Mouse (Mus musculus) spleen, adult 2 months (tissue): ENCODE data around the gene Hk2. TPM values are rescaled to one million over a fixed set of nuclear protein-coding genes. Genes with fewer than 3 reads are reported as not detected.

ENCODE experiments used
- DNase-seq, 2 experiments: peaks; one replicate each; pipeline versions ENCODE4 v3.0.0 to v3.0.0-alpha.2; 2012 to 2021; ENCODE audit warnings: low spot score in 2 of 2, low read depth in 1 of 2
- H3K27ac ChIP-seq: fragments of 200-500 bp; 2 replicates; pipeline ENCODE4 v1.5.1; 2012; ENCODE audit warnings: low read length, inconsistent platforms; ENCODE audit not compliant: insufficient read depth
- H3K27me3 ChIP-seq: fragments of 200-500 bp; 2 replicates; pipeline ENCODE4 v1.6.1; 2012; ENCODE audit warnings: mild to moderate bottlenecking, moderate library complexity, low read length, inconsistent platforms; ENCODE audit not compliant: control insufficient read depth, insufficient read depth
- H3K36me3 ChIP-seq: fragments of 200-500 bp; 2 replicates; pipeline ENCODE4 v1.6.1; 2012; ENCODE audit warnings: mild to moderate bottlenecking, low read length, inconsistent platforms; ENCODE audit not compliant: control insufficient read depth, insufficient read depth
- H3K4me1 ChIP-seq: fragments of 200-500 bp; 2 replicates; pipeline ENCODE4 v1.6.1; 2011; ENCODE audit warnings: inconsistent platforms; ENCODE audit not compliant: control insufficient read depth, insufficient read depth, insufficient read length
- H3K4me3 ChIP-seq: fragments of 200-500 bp; 2 replicates; pipeline ENCODE4 v1.5.1; 2011; ENCODE audit warnings: mild to moderate bottlenecking, inconsistent platforms; ENCODE audit not compliant: insufficient read depth, insufficient read length; ENCODE audit errors: extremely low read depth
- CTCF ChIP-seq: fragments of 200-500 bp; IDR thresholded peaks from 2 replicates; pipeline ENCODE4 v1.5.1; 2011; ENCODE audit warnings: mild to moderate bottlenecking, inconsistent platforms; ENCODE audit not compliant: insufficient read depth, insufficient read length, insufficient replicate concordance; ENCODE audit errors: extremely low read depth
- POLR2A ChIP-seq: fragments of 200-500 bp; IDR thresholded peaks from 2 replicates; pipeline ENCODE4 v1.6.1; 2011; ENCODE audit warnings: low read depth, low read length, inconsistent platforms
- WGBS: fragments of 180-500 bp; shearing (Covaris S2); methylation state at CpG from one replicate; pipeline ENCODE4 v1.1.7; 2018; 5-methylcytosine and 5-hydroxymethylcytosine counted together
- polyA plus RNA-seq: library from polyadenylated mRNA; depleted of rRNA; stranded (reverse); fragments of >200 nt; gene quantifications from 2 replicates; pipeline ENCODE4 v1.2.3, GENCODE M21; 2012

The Hk2 gene
- polyA plus RNA-seq, 1 experiment, result 2.6 TPM

- Histone ChIP-seq H3K4me3 (no peak overlapping the region), H3K27me3 (no peaks in the 10 kb centered on the region), H3K36me3 (0 out of 2 replicates have a peak, but pooled peaks cover 2% of the 10 kb centered on the region), H3K27ac (no peak overlapping the region), H3K4me1 (no peaks in the 10 kb centered on the region; the same call in 1 of the 2 replicates)
- 90% methylated on average over 7 of the region's 7 CpGs for WGBS
- TF ChIP-seq CTCF (no peak), POLR2A (no peak)
- no peak for DNase-seq
These were observed 38.9 kb downstream of the Hk2 start for GRCm38 (mm10) chr6:82735347-82735746.

- H3K4me3 ChIP-seq, result no peak overlapping the region
- H3K27ac ChIP-seq, result no peak overlapping the region
- WGBS, result 96% methylated on average over 21 of the region's 21 CpGs
- no peaks in the 10 kb centered on the region for H3K4me1 ChIP-seq
- no peak for DNase-seq
- no peaks in the 10 kb centered on the region for H3K27me3 ChIP-seq
- TF ChIP-seq CTCF, result no peak
- TF ChIP-seq POLR2A, result no peak
- H3K36me3 ChIP-seq, result 0 out of 2 replicates have a peak, but pooled peaks cover 2% of the 10 kb centered on the region
These were observed 45.6 kb downstream of the Hk2 start for GRCm38 (mm10) chr6:82728635-82729034.

- WGBS, result 93% methylated on average over 13 of the region's 13 CpGs
- H3K27me3 ChIP-seq, result no peaks in the 10 kb centered on the region
- H3K27ac ChIP-seq, result no peak overlapping the region
- TF ChIP-seq CTCF, result no peak
- no peak for TF ChIP-seq POLR2A
- no peak overlapping the region for H3K4me3 ChIP-seq
- no peaks in the 10 kb centered on the region for H3K4me1 ChIP-seq
- no peak for DNase-seq
- 0 out of 2 replicates have a peak, but pooled peaks cover 1% of the 10 kb centered on the region for H3K36me3 ChIP-seq
These were observed 47.0 kb downstream of the Hk2 start for GRCm38 (mm10) chr6:82727206-82727605.

- no peak for DNase-seq
- TF ChIP-seq POLR2A (no peak), CTCF (no peak)
- H3K27me3 ChIP-seq, result no peaks in the 10 kb centered on the region
- no peak overlapping the region for H3K4me3 ChIP-seq
- no peak overlapping the region for H3K27ac ChIP-seq
- WGBS, result 87% methylated on average over 5 of the region's 5 CpGs
- no peaks in the 10 kb centered on the region for H3K4me1 ChIP-seq
- no peaks in the 10 kb centered on the region for H3K36me3 ChIP-seq
These were observed 50.9 kb downstream of the Hk2 start for GRCm38 (mm10) chr6:82723321-82723720.

- Histone ChIP-seq H3K27me3 (no peaks in the 10 kb centered on the region), H3K27ac (no peak overlapping the region), H3K4me1 (no peaks in the 10 kb centered on the region), H3K4me3 (no peak overlapping the region), H3K36me3 (no peaks in the 10 kb centered on the region)
- TF ChIP-seq CTCF (no peak), POLR2A (no peak)
- no peak for DNase-seq
- WGBS, result 75% methylated on average over 4 of the region's 4 CpGs
These were observed 58.1 kb downstream of the Hk2 start for GRCm38 (mm10) chr6:82716126-82716525.

GRCm38 (mm10) chr6:82715653-82716052 lies 58.6 kb downstream of the Hk2 start:
- H3K27me3 ChIP-seq, result no peaks in the 10 kb centered on the region
- H3K4me1 ChIP-seq, result no peaks in the 10 kb centered on the region
- H3K36me3 ChIP-seq, result no peaks in the 10 kb centered on the region
- TF ChIP-seq POLR2A (no peak), CTCF (no peak)
- H3K27ac ChIP-seq, result no peak overlapping the region
- H3K4me3 ChIP-seq, result no peak overlapping the region
- DNase-seq, result no peak
- 76% methylated on average over 3 of the region's 3 CpGs for WGBS

GRCm38 (mm10) chr6:82715253-82715652 lies 59.0 kb downstream of the Hk2 start:
- no peak for TF ChIP-seq POLR2A
- no peak for TF ChIP-seq CTCF
- Histone ChIP-seq H3K4me3 (no peak overlapping the region), H3K4me1 (no peaks in the 10 kb centered on the region), H3K27me3 (no peaks in the 10 kb centered on the region), H3K27ac (no peak overlapping the region), H3K36me3 (no peaks in the 10 kb centered on the region)
- 92% methylated on average over 6 of the region's 6 CpGs for WGBS
- DNase-seq, result no peak

GRCm38 (mm10) chr6:82714841-82715240 lies 59.4 kb downstream of the Hk2 start:
- 67% methylated on average over 5 of the region's 5 CpGs for WGBS
- DNase-seq, result no peak
- Histone ChIP-seq H3K4me1 (no peaks in the 10 kb centered on the region), H3K4me3 (no peak overlapping the region), H3K27me3 (no peaks in the 10 kb centered on the region), H3K27ac (no peak overlapping the region), H3K36me3 (no peaks in the 10 kb centered on the region)
- no peak for TF ChIP-seq POLR2A
- no peak for TF ChIP-seq CTCF
